Comparison of ENCODE assay signal across 30 mouse cellular contexts in genomic region chr15:93284326-93284725, GRCm38 (mm10). TPM values are rescaled to one million over a fixed set of nuclear protein-coding genes. Genes with fewer than 3 reads are reported as not detected.
DNase-seq lines count a peak whose midpoint lies in the region; ATAC-seq and TF ChIP-seq lines count a peak whose summit lies in the region.
"Had no signal": no experiment of that assay in that cellular context is flagged by ENCODE, and none has a peak within 500 bp of the region (broad histone marks: within the 10 kb centered on the region; RNA-seq: fewer than 3 reads in every experiment).

No protein-coding gene starts in this region.

- H3K4me2 ChIP-seq in liver, embryonic 14.5 days (ENCODE audit: low read depth): peak overlapping the region; percentile 51
- H3K4me2 ChIP-seq: heart, embryonic 13.5 days; hindbrain, embryonic 14.5 days; limb, embryonic 12.5 days; midbrain, embryonic 12.5 days; stomach, embryonic 15.5 days had no signal

- peaks cover 8 to 30% of the 10 kb centered on the region in 2 experiments for H3K4me1 ChIP-seq in liver, embryonic 14.5 days (replicated peaks; ENCODE audit: control insufficient read depth in 2 of 2, insufficient read depth in 2 of 2, low read length in 1 of 2)
- H3K4me1 ChIP-seq: heart, embryonic 13.5 days; limb, embryonic 12.5 days; midbrain, embryonic 12.5 days; stomach, embryonic 15.5 days had no signal

- TF ChIP-seq CTCF in liver, embryonic 14.5 days (IDR thresholded peaks at IDR 0.05; ENCODE audit: low read depth): no peak

- peak; percentile 34 for DNase-seq in c-Kit-positive CD71-positive TER-119-negative erythroid progenitor cells, embryonic 14.5 days (ENCODE audit: low read depth)
- DNase-seq in liver, embryonic 14.5 days (ENCODE audit: low read depth in 3 of 3, low spot score in 3 of 3): peak; percentile 37 to 50 (median 45)
- DNase-seq in layer of hippocampus, postnatal 36 days: no peak
- DNase-seq in layer of hippocampus, postnatal 10 days (ENCODE audit: low spot score in 2 of 2): no peak
- DNase-seq in heart, adult 9 months (ENCODE audit: low spot score in 2 of 2): no peak
- DNase-seq: adrenal gland, postnatal 25 days; cerebellum, adult 8-10 months; cerebellum, postnatal 25 days; heart, adult 2 months; heart, postnatal 10 days; kidney, adult 9 months; kidney, postnatal 14 days; layer of hippocampus, adult 9-11 months; lung, adult 2 months; lung, postnatal 10 days; retina, postnatal 1 day; right cerebral cortex, postnatal 25 days; thymus, postnatal 36 days had no signal

- peak overlapping the region; percentile 60 for H3K27ac ChIP-seq in liver, embryonic 14.5 days
- H3K27ac ChIP-seq: heart, adult 2 months; heart, embryonic 13.5 days; hindbrain, embryonic 14.5 days; left cerebral cortex, adult 2 months; limb, embryonic 12.5 days; macrophage; midbrain, embryonic 12.5 days; stomach, embryonic 15.5 days had no signal

- ATAC-seq in erythroid progenitor cell, adult 5-6 weeks (replicated peaks; ENCODE audit: low FRiP score, poor library complexity, severe bottlenecking): peak; percentile 87
- ATAC-seq in liver, embryonic 14.5 days (ENCODE audit: insufficient read depth): peak; percentile 87
- ATAC-seq in megakaryocyte-erythroid progenitor cell, adult 5-6 weeks (replicated peaks; ENCODE audit: low FRiP score, low TSS enrichment, poor library complexity, severe bottlenecking): peak; percentile 83
- ATAC-seq: CD4-positive, CD25-positive, alpha-beta regulatory T cell, adult 4 months; forebrain, embryonic 16.5 days; intestine, postnatal 0 days had no signal

- H3K9ac ChIP-seq in liver, embryonic 14.5 days (replicated peaks): no peak overlapping the region; the same call in 1 of the 2 replicates
- H3K9ac ChIP-seq: heart, embryonic 13.5 days; hindbrain, embryonic 14.5 days; limb, embryonic 12.5 days; midbrain, embryonic 12.5 days; stomach, embryonic 15.5 days had no signal

- no peaks in the 10 kb centered on the region for H3K9me3 ChIP-seq in liver, embryonic 14.5 days (ENCODE audit: control insufficient read depth, low read length)
- H3K9me3 ChIP-seq: heart, embryonic 13.5 days; limb, embryonic 12.5 days; midbrain, embryonic 12.5 days; stomach, embryonic 15.5 days had no signal

- no peaks in the 10 kb centered on the region for H3K27me3 ChIP-seq in liver, embryonic 14.5 days (ENCODE audit: control insufficient read depth, insufficient read depth, low read length)
- H3K27me3 ChIP-seq: heart, embryonic 13.5 days; limb, embryonic 12.5 days; midbrain, embryonic 12.5 days; stomach, embryonic 15.5 days had no signal

- 41% methylated on average over 6 of the region's 6 CpGs for WGBS in liver, embryonic 14.5 days (ENCODE audit: insufficient replicate concordance)

- H3K36me3 ChIP-seq in liver, embryonic 14.5 days (replicated peaks; ENCODE audit: control insufficient read depth, insufficient read depth, low read depth): peaks cover 2% of the 10 kb centered on the region

- TF ChIP-seq EP300 in liver, embryonic 14.5 days (IDR thresholded peaks at IDR 0.05; ENCODE audit: low read depth): peak; percentile 67

- H3K4me3 ChIP-seq in liver, embryonic 14.5 days (ENCODE audit: insufficient read depth in 1 of 2, low read depth in 2 of 2, low read length in 2 of 2): no peak overlapping the region
- H3K4me3 ChIP-seq: heart, adult 2 months; heart, embryonic 13.5 days; left cerebral cortex, adult 2 months; limb, embryonic 12.5 days; midbrain, embryonic 12.5 days; stomach, embryonic 15.5 days had no signal

RNA-seq across cellular contexts. Expression of gene Gxylt1, which starts 9.3 kb away (rescaled TPM):
- total RNA-seq in erythroid progenitor cell, adult 5-6 weeks (2015; ENCODE audit: low replicate concordance): 8.6 and 13.4 TPM in 2 replicates
- total RNA-seq in erythroid progenitor cell, adult 5-6 weeks (2017; ENCODE audit: low replicate concordance): 15.2 and 23.7 TPM in 2 replicates
- 1.8 and 3.0 TPM in 2 replicates for polyA plus RNA-seq in liver, embryonic 14.5 days (2012; rRNA removed)
- polyA plus RNA-seq in liver, embryonic 14.5 days (2014; fragmentation: Nextera tagmentation; extraction: Ambion mirVana): 2.8 and 2.9 TPM in 2 replicates
- 7.2 and 8.2 TPM in 2 replicates for total RNA-seq in megakaryocyte-erythroid progenitor cell, adult 5-6 weeks (2014; fragmentation: Nextera tagmentation)
- total RNA-seq in megakaryocyte-erythroid progenitor cell, adult 5-6 weeks (2017): 11.0 and 12.6 TPM in 2 replicates
- total RNA-seq in layer of hippocampus, postnatal 36 days (2021): 10 to 100 TPM; 11.0 to 11.4 TPM
- 10 to 100 TPM; 10.5 to 12.0 TPM for total RNA-seq in layer of hippocampus, postnatal 10 days (2021)

RNA-seq across cellular contexts. Expression of gene Yaf2, which starts 52.4 kb away (rescaled TPM):
- total RNA-seq in erythroid progenitor cell, adult 5-6 weeks (2015; ENCODE audit: low replicate concordance): 29.9 and 61.6 TPM in 2 replicates
- 29.9 and 31.2 TPM in 2 replicates for total RNA-seq in erythroid progenitor cell, adult 5-6 weeks (2017; ENCODE audit: low replicate concordance)
- polyA plus RNA-seq in liver, embryonic 14.5 days (2012; rRNA removed): 11.5 and 14.3 TPM in 2 replicates
- 23.1 and 27.2 TPM in 2 replicates for polyA plus RNA-seq in liver, embryonic 14.5 days (2014; fragmentation: Nextera tagmentation; extraction: Ambion mirVana)
- 19.6 and 22.9 TPM in 2 replicates for total RNA-seq in megakaryocyte-erythroid progenitor cell, adult 5-6 weeks (2014; fragmentation: Nextera tagmentation)
- 28.2 and 31.4 TPM in 2 replicates for total RNA-seq in megakaryocyte-erythroid progenitor cell, adult 5-6 weeks (2017)
- total RNA-seq in layer of hippocampus, postnatal 36 days (2021): 10 to 100 TPM; 90.0 to 93.8 TPM
- 10 to 100 TPM; 79.8 to 84.7 TPM for total RNA-seq in layer of hippocampus, postnatal 10 days (2021)

Comparison
In these comparisons a context has a peak if more than half of its experiments do, and no peak if none do; other contexts are left out.
1. DNase-seq: peak in c-Kit-positive CD71-positive TER-119-negative erythroid progenitor cells, embryonic 14.5 days (single experiment) and liver, embryonic 14.5 days (3 of 3); none in layer of hippocampus, postnatal 36 days (0 of 2), layer of hippocampus, postnatal 10 days (0 of 2) and heart, adult 9 months (0 of 2).
2. Peak in every context shown above with its lines, with median percentiles within 50 percentile points of each other: ATAC-seq.